Mouse (Mus musculus) hindlimb bud, embryonic 11.5 days (tissue): ENCODE measurements around the gene Znhit2.
A peak's percentile ranks its signal among the peaks of the same experiment; 100 is the strongest.

Experiments used
- DNase-seq: peaks from one replicate; pipeline ENCODE4 v3.0.0-alpha.2; 2012; ENCODE audit warnings: low read depth, low spot score; ENCODE audit errors: extremely low spot score

Gene Znhit2

GRCm38 (mm10) chr19:6070571-6071250 is 9.7 kb downstream of the Znhit2 start:
- no peak for DNase-seq

GRCm38 (mm10) chr19:6071261-6071660 is 10.3 kb downstream of the Znhit2 start:
- DNase-seq, result no peak

GRCm38 (mm10) chr19:6073889-6074288 is 12.9 kb downstream of the Znhit2 start:
- no peak for DNase-seq

GRCm38 (mm10) chr19:6076564-6077393 is 15.8 kb downstream of the Znhit2 start, which contains the start of gene Vps51:
Gene Vps51 (minus strand): TSS chr19:6077231.
- DNase-seq, result no peak

- DNase-seq, result no peak
Observed at GRCm38 (mm10) chr19:6079983-6080480, 19.0 kb downstream of the Znhit2 start, which contains the start of gene Tmem262. Gene Tmem262 (plus strand): TSS chr19:6080033.

- no peak for DNase-seq
Observed at GRCm38 (mm10) chr19:6082156-6082555, 21.2 kb downstream of the Znhit2 start, which contains the start of gene Gm28374. Gene Gm28374 (minus strand): TSS chr19:6082256.

- peak; percentile 97 for DNase-seq
Observed at GRCm38 (mm10) chr19:6084478-6085248, 23.7 kb downstream of the Znhit2 start, which contains the start of the genes Zfpl1 and Cdca5. Gene Zfpl1 (minus strand): TSS chr19:6084956. Gene Cdca5 (plus strand): TSS chr19:6084983.

- DNase-seq, result peak; percentile 76
Observed at GRCm38 (mm10) chr19:6085417-6085879, 24.5 kb downstream of the Znhit2 start.

GRCm38 (mm10) chr19:6088841-6089240 is 27.8 kb downstream of the Znhit2 start:
- DNase-seq, result no peak

GRCm38 (mm10) chr19:6094119-6094518 is 33.1 kb downstream of the Znhit2 start, which contains the start of gene AC131692.1:
Gene AC131692.1 (plus strand): TSS chr19:6094419.
- DNase-seq, result no peak

- no peak for DNase-seq
Observed at GRCm38 (mm10) chr19:6097847-6098246, 36.9 kb downstream of the Znhit2 start.

GRCm38 (mm10) chr19:6101186-6101585 is 40.2 kb downstream of the Znhit2 start:
- no peak for DNase-seq

- DNase-seq, result no peak
Observed at GRCm38 (mm10) chr19:6102169-6102853, 41.3 kb downstream of the Znhit2 start.

- DNase-seq, result no peak
Observed at GRCm38 (mm10) chr19:6104476-6104875, 43.5 kb downstream of the Znhit2 start.

- no peak for DNase-seq
Observed at GRCm38 (mm10) chr19:6105586-6105985, 44.6 kb downstream of the Znhit2 start, which contains the start of gene Naaladl1. Gene Naaladl1 (plus strand): TSS chr19:6105782.
